Mouse (Mus musculus) kidney, embryonic 16.5 days (tissue): ENCODE data around the gene Rpp25l. TPM values are rescaled to one million over a fixed set of nuclear protein-coding genes. Genes with fewer than 3 reads are reported as not detected.
"Not testable (repeated sequence)": the region's sequence is repeated elsewhere in the genome, so short reads cannot be mapped to it uniquely, and the experiment has no call there.

Experiments used
- ATAC-seq: fragments of 200-750 bp; cut with Nextera tagmentation; 2 replicates; pipeline ENCODE4 v1.8.0; 2017; ENCODE audit warnings: moderate TSS enrichment; ENCODE audit not compliant: low FRiP score, low TSS enrichment
- H3K27ac ChIP-seq: fragments of 300-500 bp; sonication (generic); 2 replicates; pipeline ENCODE4 v1.5.1; 2014; ENCODE audit warnings: low read length
- H3K27me3 ChIP-seq: fragments of 300-500 bp; sonication (generic); 2 replicates; pipeline ENCODE4 v1.6.1; 2014; ENCODE audit warnings: low read length, control low read depth, mixed read lengths; ENCODE audit not compliant: insufficient read depth
- H3K36me3 ChIP-seq: fragments of 300-500 bp; sonication (generic); 2 replicates; pipeline ENCODE4 v1.6.1; 2014; ENCODE audit warnings: low read length, control low read depth, mixed read lengths; ENCODE audit not compliant: insufficient read depth
- H3K4me1 ChIP-seq: fragments of 300-500 bp; sonication (generic); 2 replicates; pipeline ENCODE4 v1.6.1; 2014; ENCODE audit warnings: low read length, control low read depth, mixed read lengths; ENCODE audit not compliant: insufficient read depth
- H3K4me2 ChIP-seq: fragments of 300-500 bp; sonication (generic); replicated peaks from 2 replicates; pipeline ENCODE4 v1.6.1; 2014; ENCODE audit warnings: low read depth, low read length
- H3K4me3 ChIP-seq: fragments of 300-500 bp; sonication (generic); 2 replicates; pipeline ENCODE4 v1.5.1; 2014; ENCODE audit warnings: mild to moderate bottlenecking, low read length
- H3K9ac ChIP-seq: fragments of 300-500 bp; sonication (generic); replicated peaks from 2 replicates; pipeline ENCODE4 v1.6.1; 2014; ENCODE audit warnings: low read length
- H3K9me3 ChIP-seq: fragments of 300-500 bp; sonication (generic); 2 replicates; pipeline ENCODE4 v1.6.1; 2016; ENCODE audit warnings: low read length, control low read depth
- WGBS: fragments of 180-500 bp; shearing (Covaris S2); extraction: QIAGEN DNeasy Blood & Tissue Kit; methylation state at CpG from one replicate; pipeline ENCODE4 v1.1.7; 2014; 5-methylcytosine and 5-hydroxymethylcytosine counted together
- polyA plus RNA-seq: library from polyadenylated mRNA; unstranded; fragments of >200 nt; fragmentation: Nextera tagmentation; extraction: Ambion mirVana; gene quantifications from 2 replicates; pipeline ENCODE4 v1.2.1, GENCODE M21; 2015

The Rpp25l gene
- polyA plus RNA-seq, 1 experiment from 2014 or later, result 84.9 TPM

DNA sequence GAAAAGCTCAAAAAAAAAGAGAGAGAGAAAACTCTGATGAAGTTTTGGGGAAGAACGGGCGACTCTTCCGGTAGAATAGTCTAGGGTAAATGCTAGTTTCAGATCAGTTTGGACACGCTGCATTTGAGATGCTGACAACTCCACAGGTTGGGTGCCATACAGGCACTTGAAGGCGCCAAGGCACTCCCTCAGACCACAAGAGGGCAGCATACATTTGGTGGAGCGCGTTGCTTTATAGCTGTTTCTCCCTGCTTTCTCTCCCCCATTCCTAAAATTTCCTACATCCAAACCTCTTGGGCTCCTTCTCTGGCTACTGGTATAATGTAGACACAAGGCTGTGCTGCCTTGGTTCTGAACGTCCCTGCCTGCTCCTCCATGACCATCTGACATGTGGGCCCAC lies 942 bp upstream of the Rpp25l start:
- Histone ChIP-seq H3K9ac (peak overlapping the region; percentile 81; the same call in 1 of the 2 replicates), H3K27me3 (no peaks in the 10 kb centered on the region), H3K9me3 (no peaks in the 10 kb centered on the region), H3K27ac (no peak overlapping the region), H3K36me3 (peaks cover 28% of the 10 kb centered on the region), H3K4me3 (peak overlapping the region; percentile 67), H3K4me1 (peaks cover 27% of the 10 kb centered on the region), H3K4me2 (peak overlapping the region; percentile 86)
- no peak for ATAC-seq
- WGBS, result 12% methylated on average over 8 of the region's 8 CpGs

GRCm38 (mm10) chr4:41712421-41713196 lies 725 bp downstream of the Rpp25l start:
- Histone ChIP-seq H3K9me3 (no peaks in the 10 kb centered on the region), H3K4me3 (peak overlapping the region; percentile 67), H3K4me2 (peak overlapping the region; percentile 86), H3K36me3 (peaks cover 11% of the 10 kb centered on the region; the same call in 1 of the 2 replicates), H3K4me1 (peaks cover 33% of the 10 kb centered on the region), H3K9ac (peak overlapping the region; percentile 81), H3K27me3 (no peaks in the 10 kb centered on the region), H3K27ac (peak overlapping the region; percentile 56)
- 34% methylated on average over 31 of the region's 31 CpGs for WGBS
- ATAC-seq, result peak; percentile 13; the same call in 1 of the 2 replicates

DNA sequence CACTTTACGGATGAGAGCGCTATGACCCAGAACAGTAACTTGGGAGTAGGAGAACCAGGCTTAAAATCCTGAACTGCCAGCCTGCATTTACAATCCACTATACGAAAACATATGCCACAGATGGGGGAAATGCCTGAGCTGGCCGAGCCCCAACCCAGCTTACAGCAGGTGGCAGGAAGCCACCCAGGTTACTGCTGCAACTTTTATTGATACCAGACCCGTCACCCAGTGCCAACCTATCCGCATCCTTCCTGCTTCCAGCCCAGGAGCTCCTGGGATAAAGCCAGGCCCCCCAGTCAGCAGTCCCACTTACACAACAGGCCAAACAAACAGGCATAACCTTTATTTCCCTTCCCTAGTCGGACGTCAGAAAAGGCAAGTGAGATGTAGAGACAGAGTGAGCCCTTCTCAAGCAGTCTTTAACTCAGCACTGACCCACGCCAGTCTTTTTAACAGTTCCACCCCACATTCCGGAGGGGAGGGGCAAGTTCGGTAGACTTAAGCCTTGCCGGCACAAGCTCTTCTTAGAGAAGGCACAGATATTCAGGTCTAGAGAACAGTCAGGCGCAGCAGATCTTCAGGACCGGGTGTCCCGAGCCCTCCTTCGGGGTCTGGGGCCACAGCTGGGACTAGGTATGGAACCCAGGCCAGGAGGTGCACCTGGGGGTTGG lies 1.5 kb downstream of the Rpp25l start:
- Histone ChIP-seq H3K4me3 (peak overlapping the region; percentile 67), H3K9ac (peak overlapping the region; percentile 81), H3K27me3 (no peaks in the 10 kb centered on the region), H3K36me3 (0 out of 2 replicates have a peak, but pooled peaks cover 6% of the 10 kb centered on the region), H3K4me2 (peak overlapping the region; percentile 86), H3K4me1 (peaks cover 39% of the 10 kb centered on the region), H3K27ac (no peak overlapping the region), H3K9me3 (no peaks in the 10 kb centered on the region)
- 80% methylated on average over 16 of the region's 16 CpGs for WGBS
- no peak for ATAC-seq

DNA sequence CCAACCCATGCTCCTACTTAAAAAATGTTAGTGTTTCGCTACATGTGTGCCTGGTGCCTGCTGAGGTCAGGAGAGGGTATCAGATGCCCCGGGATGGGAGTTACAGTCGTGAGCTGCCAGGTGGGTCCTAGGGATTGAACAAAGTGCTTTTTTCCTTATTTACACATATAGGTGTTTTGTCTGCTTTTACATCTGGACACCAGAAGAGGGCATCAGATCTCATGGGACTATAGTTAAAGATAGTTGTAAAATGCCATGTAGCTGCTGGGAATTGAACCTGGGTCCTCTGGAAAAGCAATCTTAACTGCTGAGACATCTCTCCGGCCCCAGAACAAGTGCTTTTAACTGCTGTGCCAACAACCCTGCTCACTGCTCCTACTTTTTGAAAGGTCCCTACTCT lies 3.1 kb downstream of the Rpp25l start:
- 59% methylated on average over 4 of the region's 4 CpGs for WGBS
- no peak overlapping the region for H3K4me3 ChIP-seq
- peaks cover 13% of the 10 kb centered on the region; the same call in 1 of the 2 replicates for H3K27me3 ChIP-seq
- H3K9ac ChIP-seq, result no peak overlapping the region
- ATAC-seq, result no peak
- no peaks in the 10 kb centered on the region for H3K9me3 ChIP-seq
- no peak overlapping the region for H3K4me2 ChIP-seq
- no peaks in the 10 kb centered on the region for H3K36me3 ChIP-seq
- no peak overlapping the region for H3K27ac ChIP-seq
- peaks cover 39% of the 10 kb centered on the region for H3K4me1 ChIP-seq

- H3K27ac ChIP-seq, result no peak overlapping the region
- peaks cover 14% of the 10 kb centered on the region; the same call in 1 of the 2 replicates for H3K27me3 ChIP-seq
- no peak overlapping the region for H3K4me2 ChIP-seq
- peaks cover 31% of the 10 kb centered on the region for H3K4me1 ChIP-seq
- no peak for ATAC-seq
- no peak overlapping the region for H3K9ac ChIP-seq
- no peak overlapping the region for H3K4me3 ChIP-seq
- WGBS, result 37% methylated on average over 8 of the region's 8 CpGs
- no peaks in the 10 kb centered on the region for H3K36me3 ChIP-seq
- no peaks in the 10 kb centered on the region for H3K9me3 ChIP-seq
These were observed 5.1 kb downstream of the Rpp25l start for GRCm38 (mm10) chr4:41708192-41708745.

- no peak overlapping the region; the same call in 1 of the 2 replicates for H3K9ac ChIP-seq
- no peaks in the 10 kb centered on the region for H3K9me3 ChIP-seq
- WGBS, result 2% methylated on average over 13 of the region's 13 CpGs
- H3K36me3 ChIP-seq, result no peaks in the 10 kb centered on the region
- H3K4me3 ChIP-seq, result no peak overlapping the region
- ATAC-seq, result peak; percentile 74
- H3K27ac ChIP-seq, result no peak overlapping the region
- H3K4me1 ChIP-seq, result peaks cover 23% of the 10 kb centered on the region
- H3K4me2 ChIP-seq, result peak overlapping the region; percentile 40
- H3K27me3 ChIP-seq, result peaks cover 14% of the 10 kb centered on the region; the same call in 1 of the 2 replicates
These were observed 6.3 kb downstream of the Rpp25l start for GRCm38 (mm10) chr4:41707011-41707535.

- Histone ChIP-seq H3K36me3 (no peaks in the 10 kb centered on the region), H3K27ac (no peak overlapping the region), H3K9ac (no peak overlapping the region), H3K27me3 (peaks cover 14% of the 10 kb centered on the region; the same call in 1 of the 2 replicates), H3K4me2 (no peak overlapping the region), H3K9me3 (no peaks in the 10 kb centered on the region), H3K4me3 (no peak overlapping the region), H3K4me1 (peaks cover 14% of the 10 kb centered on the region; the same call in 1 of the 2 replicates)
- ATAC-seq, result no peak
- 66% methylated on average over 19 of the region's 19 CpGs for WGBS
These were observed 7.2 kb downstream of the Rpp25l start for GRCm38 (mm10) chr4:41705922-41706754.

GRCm38 (mm10) chr4:41704651-41705050 lies 8.7 kb downstream of the Rpp25l start:
- Histone ChIP-seq H3K27ac (no peak overlapping the region), H3K4me2 (no peak overlapping the region), H3K4me1 (peaks cover 12% of the 10 kb centered on the region; the same call in 1 of the 2 replicates), H3K4me3 (no peak overlapping the region), H3K36me3 (no peaks in the 10 kb centered on the region), H3K27me3 (peaks cover 14% of the 10 kb centered on the region; the same call in 1 of the 2 replicates), H3K9me3 (no peaks in the 10 kb centered on the region), H3K9ac (no peak overlapping the region)
- ATAC-seq, result no peak
- 7% methylated on average over 5 of the region's 5 CpGs for WGBS

DNA sequence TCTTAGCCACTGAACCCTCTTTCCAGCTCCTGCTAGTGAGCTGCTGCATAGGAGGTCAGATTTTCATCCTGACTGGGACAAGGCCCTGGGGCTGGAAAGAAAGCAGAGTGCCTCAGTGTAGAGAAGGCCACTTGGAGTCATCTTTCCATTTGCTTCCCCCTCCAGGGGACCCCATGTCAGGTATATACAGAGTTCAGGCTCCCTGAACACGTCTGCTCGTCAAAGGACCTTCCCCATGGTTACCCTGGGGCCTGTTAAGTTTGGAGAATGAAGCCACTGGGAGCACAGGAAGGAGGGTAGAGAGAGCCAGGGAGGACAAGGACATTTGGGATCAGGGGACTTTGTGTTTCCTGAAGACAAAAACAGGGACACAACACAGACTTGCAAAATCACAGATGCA lies 11.1 kb downstream of the Rpp25l start:
- not testable (repeated sequence) for H3K4me1 ChIP-seq, H3K9ac ChIP-seq, H3K9me3 ChIP-seq, H3K4me2 ChIP-seq, H3K4me3 ChIP-seq, ATAC-seq, H3K27ac ChIP-seq, H3K36me3 ChIP-seq
- H3K27me3 ChIP-seq, result peaks cover 14% of the 10 kb centered on the region; the same call in 1 of the 2 replicates
- 54% methylated on average over 2 of the region's 2 CpGs for WGBS
